Mouse (Mus musculus): ENCODE data around the gene Kcnn1. TPM values are rescaled to one million over a fixed set of nuclear protein-coding genes. Genes with fewer than 3 reads are reported as not detected.

The Kcnn1 gene
- total and polyA plus RNA-seq, 3 experiments = 1.6 to 10.0 (median 5.0) TPM

Small RNA genes within 50 kb of the gene (microRNA-seq; reads per million reads assigned to microRNA genes)
- gene Mir7067 = 0 reads per million in 2 experiments
- 1.1 to 1.7 reads per million in 2 experiments for gene Mir7240

Other genes starting within 250 kb of the Kcnn1 start
- 1 to 10 TPM; 1.8 to 3.6 TPM for gene Lrrc25, start 247.1 kb downstream of the Kcnn1 start, total RNA-seq (2021)
- 8.4 and 11.1 TPM in 2 replicates for gene Lrrc25, start 247.1 kb downstream of the Kcnn1 start, polyA plus RNA-seq (2012; rRNA removed)
- 10 to 100 TPM in 1 of 2 experiments, 1 to 10 TPM in 1; 1.3 to 44.6 TPM for gene Gdf15, start 230.8 kb downstream of the Kcnn1 start, total RNA-seq (2021)
- 18.5 and 22.2 TPM in 2 replicates for gene Gdf15, start 230.8 kb downstream of the Kcnn1 start, polyA plus RNA-seq (2012; rRNA removed)
- 100 to 1,000 TPM; 115 to 127 TPM for gene Pgpep1, start 202.9 kb downstream of the Kcnn1 start, total RNA-seq (2021)
- gene Pgpep1, start 202.9 kb downstream of the Kcnn1 start, polyA plus RNA-seq (2012; rRNA removed) = 115 and 117 TPM in 2 replicates
- 10 to 100 TPM; 65.2 to 88.5 TPM for gene Lsm4, start 190.0 kb downstream of the Kcnn1 start, total RNA-seq (2021)
- gene Lsm4, start 190.0 kb downstream of the Kcnn1 start, polyA plus RNA-seq (2012; rRNA removed) = 81.3 and 112 TPM in 2 replicates
- 100 to 1,000 TPM; 214 to 246 TPM for gene Jund, start 164.3 kb downstream of the Kcnn1 start, total RNA-seq (2021)
- gene Jund, start 164.3 kb downstream of the Kcnn1 start, polyA plus RNA-seq (2012; rRNA removed) = 1,009 and 1,256 TPM in 2 replicates
- under 1 TPM in 1 of 2 experiments, not detected in 1; 0.12 TPM for gene Iqcn, start 159.8 kb downstream of the Kcnn1 start, total RNA-seq (2021)
- 0.25 and 0.28 TPM in 2 replicates for gene Iqcn, start 159.8 kb downstream of the Kcnn1 start, polyA plus RNA-seq (2012; rRNA removed)
- under 1 TPM in 1 of 2 experiments, not detected in 1; 0.69 TPM for gene Gm3336, start 144.7 kb downstream of the Kcnn1 start, total RNA-seq (2021)
- 0.51 and 0.97 TPM in 2 replicates for gene Gm3336, start 144.7 kb downstream of the Kcnn1 start, polyA plus RNA-seq (2012; rRNA removed)
- gene Pde4c, start 139.5 kb downstream of the Kcnn1 start, total RNA-seq (2021) = 1 to 10 TPM in 1 of 2 experiments, under 1 TPM in 1; 0.76 to 1.0 TPM
- gene Pde4c, start 139.5 kb downstream of the Kcnn1 start, polyA plus RNA-seq (2012; rRNA removed) = 2.9 and 3.3 TPM in 2 replicates
- 10 to 100 TPM; 49.1 to 85.5 TPM for gene Rab3a, start 108.6 kb downstream of the Kcnn1 start, total RNA-seq (2021)
- 141 and 152 TPM in 2 replicates for gene Rab3a, start 108.6 kb downstream of the Kcnn1 start, polyA plus RNA-seq (2012; rRNA removed)
- 100 to 1,000 TPM; 108 to 132 TPM for gene Mpv17l2, start 102.3 kb downstream of the Kcnn1 start, total RNA-seq (2021)
- 359 and 417 TPM in 2 replicates for gene Mpv17l2, start 102.3 kb downstream of the Kcnn1 start, polyA plus RNA-seq (2012; rRNA removed)
- gene Pik3r2, start 86.5 kb downstream of the Kcnn1 start, total RNA-seq (2021) = 10 to 100 TPM; 37.2 to 49.0 TPM
- 296 and 305 TPM in 2 replicates for gene Pik3r2, start 86.5 kb downstream of the Kcnn1 start, polyA plus RNA-seq (2012; rRNA removed)
- gene Mast3, start 58.2 kb downstream of the Kcnn1 start, total RNA-seq (2021) = 10 to 100 TPM; 18.9 to 20.5 TPM
- 91.5 and 91.7 TPM in 2 replicates for gene Mast3, start 58.2 kb downstream of the Kcnn1 start, polyA plus RNA-seq (2012; rRNA removed)
- gene Il12rb1, start 54.8 kb downstream of the Kcnn1 start, total RNA-seq (2021) = under 1 TPM in 1 of 2 experiments, not detected in 1; 0.10 TPM
- 0.28 and 0.41 TPM in 2 replicates for gene Il12rb1, start 54.8 kb downstream of the Kcnn1 start, polyA plus RNA-seq (2012; rRNA removed)
- gene Arrdc2, start 23.5 kb downstream of the Kcnn1 start, total RNA-seq (2021) = 10 to 100 TPM in 1 of 2 experiments, 1 to 10 TPM in 1; 9.0 to 10.8 TPM
- gene Arrdc2, start 23.5 kb downstream of the Kcnn1 start, polyA plus RNA-seq (2012; rRNA removed) = 60.7 and 72.6 TPM in 2 replicates
- 10 to 100 TPM; 65.0 TPM for gene Ccdc124, start 10.7 kb upstream of the Kcnn1 start, total RNA-seq (2021)
- gene Ccdc124, start 10.7 kb upstream of the Kcnn1 start, polyA plus RNA-seq (2012; rRNA removed) = 52.5 and 58.3 TPM in 2 replicates
- gene Slc5a5, start 29.5 kb upstream of the Kcnn1 start, total RNA-seq (2021) = under 1 TPM in 1 of 2 experiments, not detected in 1; 0.10 TPM
- gene Slc5a5, start 29.5 kb upstream of the Kcnn1 start, polyA plus RNA-seq (2012; rRNA removed) = 0.12 and 0.26 TPM in 2 replicates
- 1,000 to 10,000 TPM; 1,392 to 1,465 TPM for gene Rpl18a, start 34.2 kb upstream of the Kcnn1 start, total RNA-seq (2021)
- 4,067 and 4,322 TPM in 2 replicates for gene Rpl18a, start 34.2 kb upstream of the Kcnn1 start, polyA plus RNA-seq (2012; rRNA removed)
- gene Map1s, start 42.7 kb upstream of the Kcnn1 start, total RNA-seq (2021) = 10 to 100 TPM; 30.7 to 35.6 TPM
- gene Map1s, start 42.7 kb upstream of the Kcnn1 start, polyA plus RNA-seq (2012; rRNA removed) = 100 and 105 TPM in 2 replicates

Measured in adrenal gland, adult 2 months (tissue).